Mouse (Mus musculus) WW6 (cell line): ENCODE measurements around the gene Lhx1.

Source experiments
- DNase-seq: peaks from one replicate; pipeline ENCODE4 v3.0.0-alpha.2; 2013; ENCODE audit warnings: low read depth, low spot score

The Lhx1 gene

GRCm38 (mm10) chr11:84526451-84526850 lies 1.1 kb upstream of the Lhx1 start:
- no peak for DNase-seq

DNA sequence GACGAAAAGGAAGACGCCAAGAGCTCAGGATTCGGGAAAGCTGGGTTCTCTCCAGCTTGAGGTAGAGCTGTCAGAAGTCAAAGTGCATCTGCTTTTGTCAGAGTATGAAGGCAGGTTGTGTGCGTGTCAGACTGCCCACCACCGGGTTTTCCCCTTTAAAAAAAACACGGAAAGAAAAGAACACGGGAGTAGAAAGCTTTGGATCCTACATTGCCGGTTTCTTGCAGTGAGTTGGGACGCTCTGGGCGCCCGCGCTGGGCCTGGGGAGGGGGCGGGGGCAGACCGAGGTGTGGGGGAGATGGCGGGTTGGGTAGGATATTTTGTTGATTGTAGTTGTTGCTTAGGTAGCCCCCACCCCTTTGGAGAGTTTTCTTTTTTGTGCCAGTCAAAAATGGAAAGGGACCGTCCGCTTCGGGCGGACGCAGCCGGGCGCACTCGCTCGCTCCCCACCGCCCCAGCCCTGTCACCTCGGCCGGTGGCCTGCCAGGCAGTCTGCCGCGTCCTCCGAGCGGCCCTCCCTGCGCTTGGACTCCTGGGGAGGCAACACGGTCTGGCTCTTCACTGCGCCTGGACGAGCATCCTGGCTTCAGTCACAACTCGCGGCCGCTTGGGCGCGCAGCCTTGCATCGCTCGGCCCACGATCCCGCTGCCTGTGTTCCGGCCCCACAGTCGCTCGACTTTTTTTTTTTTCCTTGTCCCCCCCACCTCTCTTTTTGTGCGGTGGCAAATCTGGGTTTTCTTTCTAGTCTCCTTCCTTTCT lies 644 bp downstream of the Lhx1 start:
- no peak for DNase-seq

GRCm38 (mm10) chr11:84523841-84524510 lies 1.4 kb downstream of the Lhx1 start:
- DNase-seq, result no peak

GRCm38 (mm10) chr11:84523321-84523831 lies 2.0 kb downstream of the Lhx1 start:
- no peak for DNase-seq

DNA sequence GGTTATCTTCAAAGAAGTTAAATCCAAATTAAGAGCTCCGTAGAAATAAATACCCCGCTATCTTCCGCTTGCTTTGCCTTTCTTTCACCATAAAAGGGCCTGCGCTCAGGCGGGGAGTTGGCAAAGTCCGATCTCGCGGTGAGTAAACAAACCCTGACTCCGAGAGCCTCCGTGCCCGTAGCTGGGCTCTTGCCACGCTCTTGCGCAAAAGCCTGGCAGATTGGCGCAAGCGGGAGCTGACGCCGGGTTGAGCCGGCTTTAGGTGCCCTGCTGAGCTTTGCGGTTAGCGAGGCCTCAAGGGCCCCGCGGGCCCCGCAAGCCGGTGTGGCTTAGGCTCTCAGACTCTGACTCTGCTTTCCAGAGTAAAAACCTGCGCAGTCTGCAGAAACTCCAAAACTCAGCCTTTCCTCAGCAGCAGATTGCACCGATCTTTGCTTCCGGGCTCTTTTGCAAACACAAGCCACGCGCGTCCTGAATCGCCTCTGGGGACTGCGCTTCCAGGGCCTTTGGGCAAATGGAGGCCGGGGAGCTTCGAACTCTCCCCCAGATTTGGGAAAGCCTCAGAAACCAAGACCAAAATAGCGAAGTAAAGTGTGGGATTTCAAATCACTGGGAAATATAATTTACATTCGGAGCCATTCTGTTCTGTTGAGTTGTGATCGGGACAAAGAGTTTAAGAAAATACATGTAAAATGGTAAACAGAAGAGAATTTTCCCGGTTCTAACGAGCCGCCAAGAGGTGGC lies 2.6 kb downstream of the Lhx1 start:
- DNase-seq, result no peak

GRCm38 (mm10) chr11:84521751-84522299 lies 3.5 kb downstream of the Lhx1 start:
- no peak for DNase-seq

- no peak for DNase-seq
These were observed 4.3 kb downstream of the Lhx1 start for GRCm38 (mm10) chr11:84521071-84521390.

GRCm38 (mm10) chr11:84520269-84521070 lies 4.9 kb downstream of the Lhx1 start:
- DNase-seq, result no peak

DNA sequence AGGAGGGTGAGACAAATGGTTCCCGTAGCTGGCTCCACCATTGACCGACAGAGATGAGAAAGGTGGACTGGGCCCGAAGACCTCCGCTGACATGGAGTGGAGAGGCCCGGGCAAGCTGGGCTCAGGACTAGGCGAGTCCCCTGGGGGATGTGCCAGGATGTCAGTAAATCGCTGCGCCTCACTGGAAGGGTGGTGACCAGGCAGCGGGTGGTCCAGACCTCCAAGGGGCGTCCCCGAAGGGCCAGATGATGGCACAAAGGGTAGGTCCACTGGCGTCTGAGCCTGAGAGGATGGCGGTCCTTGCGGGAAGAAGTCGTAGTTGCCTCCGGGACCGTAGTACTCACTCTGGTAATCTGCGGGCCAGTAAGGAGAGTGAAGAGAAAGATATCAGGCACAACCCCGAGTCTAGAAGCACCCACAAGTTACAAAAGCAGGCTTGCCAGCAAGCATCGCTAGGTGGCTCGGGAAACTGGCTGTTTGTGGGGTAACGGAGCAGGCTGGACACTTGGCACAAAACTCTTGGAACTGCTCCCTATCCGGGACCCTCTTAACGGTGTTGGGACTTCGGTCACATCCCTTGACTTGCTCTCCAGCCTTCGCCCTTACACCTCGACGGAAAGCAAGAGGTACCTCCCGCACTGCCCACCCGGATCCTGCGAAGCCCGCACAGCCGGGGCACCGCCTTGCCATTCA lies 5.6 kb downstream of the Lhx1 start:
- no peak for DNase-seq

- no peak for DNase-seq
These were observed 6.3 kb downstream of the Lhx1 start for GRCm38 (mm10) chr11:84519036-84519435.

DNA sequence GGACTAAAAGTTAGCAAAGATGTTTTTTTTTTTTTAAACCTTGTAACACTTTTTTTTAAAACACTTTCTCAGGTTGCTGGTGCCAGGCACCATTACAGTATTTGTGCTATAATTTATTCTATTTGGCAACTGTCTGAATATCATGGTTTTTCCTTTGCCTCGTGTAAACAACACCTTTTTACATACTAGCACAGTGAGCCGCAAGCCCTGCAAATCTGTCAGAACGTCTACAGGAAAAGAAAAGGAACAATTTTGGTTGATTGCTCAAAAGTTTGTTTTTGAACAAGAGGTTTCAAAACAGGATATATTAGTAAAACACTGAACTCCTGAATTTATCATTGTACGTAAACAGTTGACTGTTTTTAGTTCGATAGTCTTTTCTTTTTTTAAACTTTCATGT lies 7.1 kb downstream of the Lhx1 start:
- DNase-seq, result no peak

GRCm38 (mm10) chr11:84517431-84517830 lies 7.9 kb downstream of the Lhx1 start:
- DNase-seq, result no peak

DNA sequence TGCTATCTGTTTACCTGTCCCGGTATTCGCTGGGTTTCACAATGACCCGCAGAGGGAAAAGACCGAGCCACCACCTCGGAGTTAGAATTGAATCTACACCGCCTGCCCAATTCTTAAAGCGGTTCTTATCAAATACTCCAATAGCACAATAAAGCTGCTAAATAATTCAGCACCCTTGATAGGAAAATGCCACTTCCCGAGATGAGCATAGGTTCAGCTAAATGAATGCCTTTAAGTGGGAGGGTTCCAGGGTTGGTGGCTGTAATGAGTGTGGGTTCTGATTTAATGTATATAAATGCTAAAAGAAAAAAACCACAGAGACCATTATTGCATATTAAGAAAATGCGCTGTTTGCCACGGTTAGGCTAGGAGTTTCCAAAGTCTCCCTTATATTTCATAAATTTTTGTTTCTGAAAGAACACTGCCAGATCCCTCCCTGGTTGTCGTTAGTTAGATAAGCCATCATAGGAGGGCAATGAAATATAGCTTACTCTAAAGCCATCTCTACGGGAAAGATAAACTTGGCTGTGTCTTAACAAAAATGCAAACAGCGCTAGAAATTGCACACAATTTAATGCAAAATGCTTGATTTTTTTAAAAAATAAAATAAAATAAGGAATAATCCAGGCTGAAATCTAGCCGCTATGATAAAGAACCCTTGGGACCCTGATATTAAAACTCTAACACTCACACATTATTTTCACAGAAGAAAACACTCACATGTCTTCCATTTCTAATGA lies 8.7 kb downstream of the Lhx1 start:
- DNase-seq, result no peak

DNA sequence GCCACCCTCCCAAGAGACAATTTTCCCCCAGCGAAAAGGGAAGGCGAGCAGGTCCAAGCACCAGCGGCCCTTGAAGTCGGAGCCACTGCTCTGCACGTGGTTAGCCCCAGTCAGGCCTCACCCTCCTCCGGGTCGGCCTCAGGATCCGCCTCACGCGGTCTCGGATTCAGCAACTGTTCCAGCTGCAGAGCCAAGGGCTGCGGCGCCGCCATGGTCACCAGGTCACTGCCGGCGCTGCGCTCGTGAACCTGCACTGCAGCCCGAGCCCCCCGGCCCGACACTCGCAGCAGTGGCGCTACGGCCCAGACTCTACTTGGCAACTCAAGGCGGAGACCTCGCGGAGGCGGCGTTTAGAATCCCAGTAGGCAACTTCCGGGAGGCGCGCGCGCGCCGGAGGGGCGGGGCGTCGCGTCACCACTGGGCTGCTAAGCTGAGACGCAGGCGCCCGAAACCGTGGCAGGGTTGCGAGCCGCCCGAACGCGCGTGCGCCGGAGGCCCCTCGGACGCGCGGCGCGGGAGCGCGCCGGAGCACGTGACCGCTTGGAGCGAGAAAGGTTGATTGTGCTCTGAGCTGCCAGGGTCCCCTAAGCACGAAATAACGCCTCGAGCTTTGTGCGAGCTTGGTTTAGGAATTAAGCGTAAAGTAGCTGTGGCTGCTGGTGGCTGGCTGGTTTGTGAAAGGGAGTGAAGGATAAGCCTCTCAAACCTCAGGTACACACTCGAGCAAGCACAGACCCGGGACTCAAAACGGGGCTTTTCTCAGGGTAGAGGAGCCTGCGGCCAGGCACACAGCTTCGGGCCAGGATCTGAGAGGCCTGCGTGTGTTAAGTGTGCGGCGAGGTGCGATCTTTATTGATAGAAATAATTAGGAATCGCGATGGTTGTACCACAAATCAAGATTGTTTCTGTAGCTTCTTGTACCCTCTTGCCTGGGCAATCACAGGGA lies 11.9 kb downstream of the Lhx1 start, which contains the start of gene Aatf:
TSS of gene Aatf (minus strand) at position 352 of the 946 bp plus-strand sequence.
- DNase-seq, result peak; percentile 99

- DNase-seq, result no peak
These were observed 13.3 kb downstream of the Lhx1 start for GRCm38 (mm10) chr11:84512031-84512430.

DNA sequence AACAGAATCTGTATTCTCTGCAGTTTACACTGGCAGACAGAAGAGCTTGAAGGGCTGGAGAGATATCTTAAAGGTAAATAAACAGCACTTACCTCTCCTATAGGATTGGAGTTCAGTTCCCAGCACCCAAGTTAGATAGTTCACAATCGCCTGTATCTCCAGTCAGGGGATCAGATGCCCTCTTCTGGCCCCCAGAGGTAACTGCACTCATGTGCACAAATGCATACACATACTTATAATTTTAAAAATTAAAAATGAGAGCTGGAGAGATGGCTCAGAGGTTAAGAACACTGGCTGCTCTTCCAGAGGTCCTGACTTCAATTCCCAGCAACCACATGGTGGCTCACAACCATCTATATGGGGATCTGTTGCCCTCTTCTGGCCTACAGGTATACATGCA lies 21.0 kb downstream of the Lhx1 start:
- DNase-seq, result no peak

DNA sequence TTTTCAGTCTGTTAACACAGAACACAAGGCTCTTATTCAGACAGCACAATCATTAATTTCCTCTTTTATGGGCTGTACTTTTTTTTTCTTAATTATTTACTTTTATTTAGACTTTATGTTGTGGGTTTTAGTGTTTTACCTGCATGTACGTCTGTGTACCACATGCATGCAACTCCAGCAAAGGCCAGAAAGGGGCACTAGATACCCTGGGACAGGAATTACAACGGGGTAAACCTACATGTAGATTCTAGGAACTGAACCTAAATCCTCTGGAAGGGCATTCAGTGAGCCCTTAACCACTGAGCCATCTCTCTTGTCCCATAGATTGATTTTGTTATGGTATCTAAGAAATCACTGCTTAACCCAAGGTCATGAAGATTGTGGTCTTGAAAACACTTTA lies 27.4 kb downstream of the Lhx1 start:
- no peak for DNase-seq

- DNase-seq, result no peak
These were observed 28.4 kb downstream of the Lhx1 start for GRCm38 (mm10) chr11:84496901-84497300.

DNA sequence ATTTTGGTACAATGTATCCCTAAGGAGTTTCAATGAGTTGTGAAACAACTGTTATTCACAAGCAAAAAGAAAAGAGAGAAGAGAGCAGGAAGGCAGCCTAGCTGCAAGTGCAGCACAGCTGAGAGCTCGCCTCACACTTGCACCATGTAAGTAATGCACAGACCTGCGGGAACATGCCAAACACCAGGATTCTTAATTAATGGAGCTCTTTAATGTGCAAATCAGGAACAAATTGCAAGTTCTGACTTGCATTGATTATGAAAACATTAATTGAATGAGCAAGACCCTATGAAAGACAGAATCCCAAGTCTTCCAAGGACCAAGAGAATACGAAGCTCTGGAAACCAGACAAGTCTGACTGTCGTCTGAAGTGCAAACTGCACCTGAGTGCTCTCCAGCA lies 29.6 kb downstream of the Lhx1 start:
- no peak for DNase-seq
